Mouse (Mus musculus) embryonic facial prominence, embryonic 14.5 days (tissue): ENCODE measurements around the gene Btbd17. TPM values are rescaled to one million over a fixed set of nuclear protein-coding genes. Genes with fewer than 3 reads are reported as not detected.

Experiments
- ATAC-seq: fragments of 200-750 bp; cut with Nextera tagmentation; 2 replicates; pipeline ENCODE4 v1.8.0; 2017; ENCODE audit warnings: low read depth, moderate number of reproducible peaks, moderate TSS enrichment
- DNase-seq: peaks from one replicate; pipeline ENCODE4 v3.0.0-alpha.2; 2015; ENCODE audit warnings: low spot score
- H3K27ac ChIP-seq: fragments of 300-500 bp; sonication (generic); replicated peaks from 2 replicates; pipeline ENCODE4 v1.5.1; 2014; ENCODE audit warnings: low read depth, mild to moderate bottlenecking, low read length, moderate library complexity
- H3K27me3 ChIP-seq: fragments of 300-500 bp; sonication (generic); replicated peaks from 2 replicates; pipeline ENCODE4 v1.6.1; 2014; ENCODE audit warnings: low read length; ENCODE audit not compliant: control insufficient read depth, insufficient read depth
- H3K36me3 ChIP-seq: fragments of 300-500 bp; sonication (generic); 2 replicates; pipeline ENCODE4 v1.6.1; 2014; ENCODE audit warnings: low read length, mixed read lengths; ENCODE audit not compliant: control insufficient read depth, insufficient read depth
- H3K4me1 ChIP-seq: fragments of 300-500 bp; sonication (generic); 2 replicates; pipeline ENCODE4 v1.6.1; 2014; ENCODE audit warnings: antibody characterized with exemption, low read length; ENCODE audit not compliant: control insufficient read depth, insufficient read depth
- H3K4me2 ChIP-seq: fragments of 300-500 bp; sonication (generic); 2 replicates; pipeline ENCODE4 v1.6.1; 2014; ENCODE audit warnings: low read depth, mild to moderate bottlenecking, low read length, moderate library complexity, mixed read lengths
- H3K4me3 ChIP-seq: fragments of 300-500 bp; sonication (generic); 2 replicates; pipeline ENCODE4 v1.5.1; 2014; ENCODE audit warnings: low read depth, mild to moderate bottlenecking, low read length
- H3K9ac ChIP-seq: fragments of 300-500 bp; sonication (generic); 2 replicates; pipeline ENCODE4 v1.6.1; 2014; ENCODE audit warnings: low read depth, mild to moderate bottlenecking, low read length, moderate library complexity, mixed read lengths
- H3K9me3 ChIP-seq: fragments of 300-500 bp; sonication (generic); 2 replicates; pipeline ENCODE4 v1.6.1; 2016; ENCODE audit warnings: low read length; ENCODE audit not compliant: control insufficient read depth
- WGBS: fragments of 180-500 bp; shearing (Covaris S2); extraction: QIAGEN DNeasy Blood & Tissue Kit; methylation state at CpG from one replicate; pipeline ENCODE4 v1.1.7; 2014; 5-methylcytosine and 5-hydroxymethylcytosine counted together
- polyA plus RNA-seq: library from polyadenylated mRNA; unstranded; fragments of >200 nt; fragmentation: Nextera tagmentation; extraction: Ambion mirVana; gene quantifications from 2 replicates; pipeline ENCODE4 v1.2.1, GENCODE M21; 2014

Gene Btbd17
- polyA plus RNA-seq, 1 experiment from 2014 or later: 3.2 TPM

DNA sequence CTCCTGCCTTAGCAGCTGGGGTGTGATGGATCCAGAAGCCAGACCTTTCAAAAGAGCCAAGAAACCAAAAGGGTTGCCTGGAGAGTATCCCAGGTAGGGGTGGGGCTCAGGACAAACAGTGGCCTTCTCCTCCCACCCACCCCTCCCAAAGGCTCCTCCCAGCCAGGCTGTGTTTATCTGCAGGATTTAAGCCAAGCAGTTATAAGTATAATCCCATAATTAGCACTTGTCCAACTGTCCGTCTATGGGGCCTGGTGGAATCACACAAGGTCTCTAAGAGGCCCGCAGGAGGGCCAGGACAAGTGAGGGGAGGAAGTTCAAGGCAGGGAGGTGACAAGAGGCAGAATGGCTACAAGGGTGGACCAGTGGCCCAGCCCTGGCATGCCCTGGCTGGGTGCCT lies 23.8 kb downstream of the Btbd17 start:
- Histone ChIP-seq H3K4me1 (peaks cover 5% of the 10 kb centered on the region), H3K4me2 (no peak overlapping the region), H3K9me3 (no peaks in the 10 kb centered on the region), H3K27ac (no peak overlapping the region), H3K4me3 (no peak overlapping the region), H3K36me3 (no peaks in the 10 kb centered on the region), H3K27me3 (no peaks in the 10 kb centered on the region; the same call in 1 of the 2 replicates), H3K9ac (no peak overlapping the region)
- DNase-seq (no peak), ATAC-seq (no peak)
- 63% methylated on average over 2 of the region's 2 CpGs for WGBS

DNA sequence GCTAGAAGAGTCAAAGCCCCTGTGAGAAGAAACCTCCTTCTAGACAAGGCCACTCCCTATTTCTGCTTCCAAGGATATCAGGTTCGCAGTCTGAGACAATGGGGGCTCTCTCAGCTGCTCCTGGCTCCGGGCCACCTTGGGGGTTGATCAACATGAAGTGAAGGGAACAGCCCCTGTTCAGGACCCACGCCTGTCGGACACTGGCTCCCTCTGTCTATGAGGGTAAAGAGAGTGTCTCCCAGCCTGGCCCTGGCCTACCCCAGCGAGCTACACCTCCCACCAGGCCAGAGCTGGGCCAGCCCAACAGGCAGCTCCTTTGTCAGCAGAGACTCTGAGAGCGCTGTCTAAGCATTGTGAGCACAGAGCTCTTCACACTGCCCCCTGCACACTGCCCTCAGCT lies 25.8 kb downstream of the Btbd17 start:
- Histone ChIP-seq H3K27ac (peak overlapping the region; percentile 67), H3K9ac (no peak overlapping the region), H3K9me3 (no peaks in the 10 kb centered on the region), H3K4me3 (no peak overlapping the region), H3K4me2 (no peak overlapping the region), H3K27me3 (peaks cover 9% of the 10 kb centered on the region), H3K4me1 (peaks cover 5% of the 10 kb centered on the region), H3K36me3 (no peaks in the 10 kb centered on the region)
- 30% methylated on average over 6 of the region's 6 CpGs for WGBS
- peak; percentile 76 for DNase-seq
- ATAC-seq: peak; percentile 71

DNA sequence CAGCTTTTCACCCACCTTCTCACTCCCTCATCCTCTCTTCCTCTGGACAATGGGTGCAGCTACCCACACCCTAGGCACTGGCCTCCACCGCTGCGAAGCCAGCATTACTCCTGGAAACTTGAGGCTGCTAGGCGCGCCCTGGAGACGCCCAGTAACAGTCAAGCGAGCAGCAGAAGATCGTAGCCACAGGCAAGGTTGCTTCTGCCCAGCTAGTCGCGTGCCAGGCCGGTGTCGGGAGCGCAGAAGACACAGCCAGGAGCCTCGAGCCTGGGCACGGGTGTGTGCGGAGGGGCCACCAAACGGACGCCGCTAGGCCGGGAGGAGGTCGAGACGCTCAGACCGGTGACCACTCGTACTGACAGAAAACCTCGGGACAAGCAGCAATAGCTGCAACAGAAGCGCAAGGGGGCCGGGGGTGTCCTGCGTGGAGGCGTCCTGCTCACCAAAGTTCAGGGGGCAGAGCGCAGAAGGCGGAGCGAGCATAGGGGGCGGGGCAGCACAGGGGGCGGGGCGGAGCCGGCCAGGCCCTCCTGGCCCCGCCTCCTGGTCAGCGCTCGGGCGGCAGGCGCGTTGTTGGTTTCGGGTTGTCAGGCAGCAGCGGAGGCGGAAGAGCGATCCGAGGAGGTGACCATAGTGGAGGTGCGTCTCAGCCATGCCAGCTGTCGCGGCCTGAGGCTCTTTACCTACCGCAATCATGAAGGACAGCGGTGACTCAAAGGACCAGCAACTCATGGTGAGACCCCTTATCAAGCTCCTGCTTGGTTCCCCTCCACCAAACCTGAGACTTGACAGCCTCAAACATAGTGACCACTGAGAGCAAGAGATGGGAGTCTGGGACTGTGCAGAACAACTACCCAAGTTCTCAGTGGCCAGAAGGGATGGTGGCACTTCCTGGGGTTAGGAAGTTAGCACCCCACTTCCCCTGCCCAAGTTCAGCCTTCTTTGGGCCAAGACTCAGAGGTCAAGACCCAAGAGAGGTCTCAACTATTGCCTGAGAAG lies 30.6 kb downstream of the Btbd17 start, which contains the start of gene Kif19a:
Gene Kif19a (plus strand): TSS at position 569 of the 999 bp plus-strand sequence.
- WGBS: 2% methylated on average over 39 of the region's 51 CpGs
- H3K9me3 ChIP-seq: no peaks in the 10 kb centered on the region
- DNase-seq (peak; percentile 69), ATAC-seq (peak; percentile 72)
- H3K27me3 ChIP-seq: peaks cover 9% of the 10 kb centered on the region
- H3K27ac ChIP-seq: no peak within 1 kb of the TSS
- peak within 1 kb of the TSS; percentile 63 for H3K4me2 ChIP-seq
- H3K9ac ChIP-seq: peak within 1 kb of the TSS; percentile 45
- H3K4me3 ChIP-seq: peak within 1 kb of the TSS; percentile 41
- no peaks in the 10 kb centered on the region for H3K36me3 ChIP-seq
- peaks cover 5% of the 10 kb centered on the region for H3K4me1 ChIP-seq

DNA sequence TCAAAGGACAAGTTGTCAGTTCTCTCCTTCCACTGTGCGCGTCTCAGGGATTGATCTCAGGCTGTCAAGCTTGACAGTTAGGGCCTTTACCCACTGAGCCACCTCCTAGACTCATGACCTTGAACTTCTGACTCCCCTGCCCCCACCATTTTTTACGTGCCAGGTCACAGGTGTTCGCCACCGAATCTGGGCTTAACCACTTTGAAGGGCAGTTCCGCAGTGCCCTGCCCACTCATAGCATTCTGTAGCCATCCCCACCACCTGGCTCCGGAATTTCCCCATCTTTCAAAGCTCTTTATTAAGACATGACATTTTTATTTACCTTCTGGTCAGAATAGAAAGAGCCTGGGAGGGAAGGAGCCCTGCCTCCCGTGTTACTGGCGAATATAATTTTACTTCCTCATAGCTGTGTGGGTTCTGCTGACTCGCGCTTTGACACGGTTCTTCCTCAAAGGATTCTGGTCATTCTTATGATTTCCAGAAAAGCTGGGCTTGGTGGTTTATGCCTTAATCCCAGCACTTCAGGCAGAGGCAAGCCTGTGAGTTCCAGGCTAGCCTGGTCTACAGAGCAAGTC lies 48.1 kb downstream of the Btbd17 start:
- H3K36me3 ChIP-seq: no peaks in the 10 kb centered on the region
- no peak overlapping the region for H3K4me3 ChIP-seq
- DNase-seq (no peak), ATAC-seq (no peak)
- 76% methylated on average over 12 of the region's 12 CpGs for WGBS
- no peaks in the 10 kb centered on the region for H3K27me3 ChIP-seq
- H3K9me3 ChIP-seq: no peaks in the 10 kb centered on the region
- no peak overlapping the region for H3K27ac ChIP-seq
- H3K4me2 ChIP-seq: no peak overlapping the region
- no peak overlapping the region for H3K9ac ChIP-seq
- no peaks in the 10 kb centered on the region for H3K4me1 ChIP-seq

DNA sequence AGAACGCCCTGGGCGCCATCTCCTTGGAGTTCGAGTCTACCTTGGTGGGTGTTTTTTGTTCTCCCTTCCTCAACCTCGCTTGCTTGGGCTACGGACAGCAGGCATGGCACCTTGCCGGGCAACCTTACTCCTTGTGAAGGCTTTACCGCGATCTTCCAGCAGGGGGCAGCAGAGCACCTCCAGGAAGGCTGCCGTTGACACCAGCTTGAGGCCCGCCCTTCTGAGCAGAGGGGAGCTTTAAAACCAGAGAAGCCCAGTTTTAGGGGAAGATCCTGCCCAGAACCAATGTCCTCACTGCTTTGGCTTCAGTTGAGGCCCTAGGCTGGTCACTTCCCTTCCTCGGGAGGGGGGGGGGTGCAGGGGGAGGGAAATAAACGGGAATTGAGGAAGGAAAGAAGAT lies 50.6 kb downstream of the Btbd17 start:
- H3K4me2 ChIP-seq: peak overlapping the region; percentile 41
- peak overlapping the region; percentile 12 for H3K9ac ChIP-seq
- DNase-seq (peak; percentile 91), ATAC-seq (peak; percentile 88)
- H3K9me3 ChIP-seq: no peaks in the 10 kb centered on the region
- no peak overlapping the region for H3K27ac ChIP-seq
- under 1% methylated on average over 12 of the region's 12 CpGs for WGBS
- H3K4me3 ChIP-seq: no peak overlapping the region
- no peaks in the 10 kb centered on the region for H3K36me3 ChIP-seq
- no peaks in the 10 kb centered on the region for H3K27me3 ChIP-seq
- H3K4me1 ChIP-seq: no peaks in the 10 kb centered on the region

DNA sequence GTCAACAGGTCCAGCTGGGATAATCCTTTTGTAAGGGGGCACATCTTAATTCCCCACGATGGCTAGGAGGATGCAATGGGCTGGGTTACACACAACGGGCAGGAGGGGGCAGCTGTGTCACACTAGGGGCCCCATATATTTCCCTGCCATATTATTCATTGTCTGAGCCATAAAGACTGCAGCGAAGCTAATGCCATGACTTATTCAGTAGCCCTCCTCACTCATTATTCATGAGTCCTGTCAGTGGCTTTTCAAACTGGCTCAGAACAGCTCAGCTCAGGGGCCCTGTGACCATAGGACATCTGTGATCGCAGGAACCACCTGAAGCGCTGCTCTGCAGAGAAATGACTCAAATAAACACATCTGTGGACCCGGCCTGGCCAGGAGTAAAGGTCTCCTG lies 54.3 kb downstream of the Btbd17 start:
- no peaks in the 10 kb centered on the region for H3K4me1 ChIP-seq

More for the DNA sequence above, 54.3 kb downstream of the Btbd17 start:
- WGBS: 46% methylated on average over 6 of the region's 6 CpGs
- Histone ChIP-seq H3K9me3 (no peaks in the 10 kb centered on the region), H3K36me3 (no peaks in the 10 kb centered on the region), H3K9ac (no peak overlapping the region), H3K4me2 (no peak overlapping the region), H3K27ac (no peak overlapping the region), H3K4me3 (no peak overlapping the region), H3K27me3 (no peaks in the 10 kb centered on the region)
- DNase-seq: no peak
- no peak for ATAC-seq

Other genes starting within 250 kb of the Btbd17 start
- gene Rpl38, start 127.4 kb downstream of the Btbd17 start, polyA plus RNA-seq: 1,079 and 1,191 TPM in 2 replicates
- gene Ttyh2, start 120.5 kb downstream of the Btbd17 start, polyA plus RNA-seq: 37.7 and 41.1 TPM in 2 replicates
- gene Dnaic2, start 68.5 kb downstream of the Btbd17 start, polyA plus RNA-seq: 2.2 and 4.6 TPM in 2 replicates
- 2.1 TPM in 2 replicates for gene Kif19a, start 30.6 kb downstream of the Btbd17 start, polyA plus RNA-seq
- gene Gpr142, start 3.0 kb upstream of the Btbd17 start, polyA plus RNA-seq: not detected in 2 replicates
- gene Gprc5c, start 55.2 kb upstream of the Btbd17 start, polyA plus RNA-seq: 39.6 and 40.3 TPM in 2 replicates
- 0.96 and 1.7 TPM in 2 replicates for gene Cd300a, start 94.1 kb upstream of the Btbd17 start, polyA plus RNA-seq
- gene Cd300lb, start 138.4 kb upstream of the Btbd17 start, polyA plus RNA-seq: 0.39 and 0.49 TPM in 2 replicates
- not detected in 2 replicates for gene Cd300c, start 173.2 kb upstream of the Btbd17 start, polyA plus RNA-seq
- 0.10 and 0.14 TPM in 2 replicates for gene Cd300ld, start 194.0 kb upstream of the Btbd17 start, polyA plus RNA-seq
- 3.2 and 3.5 TPM in 2 replicates for gene Cd300c2, start 205.9 kb upstream of the Btbd17 start, polyA plus RNA-seq
- gene Cd300ld2, start 220.2 kb upstream of the Btbd17 start, polyA plus RNA-seq: not detected in 2 replicates
- gene Cd300ld4, start 231.1 kb upstream of the Btbd17 start, polyA plus RNA-seq: not detected in 2 replicates
- not detected in 2 replicates for gene Cd300ld5, start 241.8 kb upstream of the Btbd17 start, polyA plus RNA-seq